Mouse (Mus musculus) myocyte (in vitro differentiated cells): ENCODE measurements around the gene Mtfr2.

Experiments
- E2F4 ChIP-seq: IDR thresholded peaks from one replicate; pipeline ENCODE4 v1.6.1; 2011; ENCODE audit warnings: mild to moderate bottlenecking, control low read depth, moderate library complexity; ENCODE audit not compliant: insufficient read depth
- MYOD1 ChIP-seq, 3 experiments: IDR thresholded peaks; one replicate each; pipeline ENCODE4 v1.6.1; 2011; ENCODE audit warnings: control low read depth in 2 of 3, low read depth in 2 of 3, mild to moderate bottlenecking in 2 of 3, moderate library complexity in 1 of 3; ENCODE audit not compliant: insufficient read length in 2 of 3, control insufficient read depth in 1 of 3
- MYOG ChIP-seq, 3 experiments: IDR thresholded peaks; one replicate each; pipeline ENCODE4 v1.6.1; 2011; ENCODE audit warnings: control low read depth in 2 of 3, low read depth in 2 of 3, mild to moderate bottlenecking in 2 of 3; ENCODE audit not compliant: insufficient read length in 2 of 3, control insufficient read depth in 1 of 3, insufficient read depth in 1 of 3
- POLR2A ChIP-seq: IDR thresholded peaks from one replicate; pipeline ENCODE4 v1.6.1; 2011; ENCODE audit warnings: low read depth, mild to moderate bottlenecking, control low read depth, moderate library complexity; ENCODE audit not compliant: insufficient read length
- SRF ChIP-seq: IDR thresholded peaks from one replicate; pipeline ENCODE4 v1.6.1; 2011; ENCODE audit warnings: low read depth; ENCODE audit not compliant: control insufficient read depth, insufficient read length
- TCF12 ChIP-seq: IDR thresholded peaks from one replicate; pipeline ENCODE4 v1.6.1; 2011; ENCODE audit warnings: mild to moderate bottlenecking, control low read depth; ENCODE audit not compliant: poor library complexity, insufficient read depth, severe bottlenecking

DNA sequence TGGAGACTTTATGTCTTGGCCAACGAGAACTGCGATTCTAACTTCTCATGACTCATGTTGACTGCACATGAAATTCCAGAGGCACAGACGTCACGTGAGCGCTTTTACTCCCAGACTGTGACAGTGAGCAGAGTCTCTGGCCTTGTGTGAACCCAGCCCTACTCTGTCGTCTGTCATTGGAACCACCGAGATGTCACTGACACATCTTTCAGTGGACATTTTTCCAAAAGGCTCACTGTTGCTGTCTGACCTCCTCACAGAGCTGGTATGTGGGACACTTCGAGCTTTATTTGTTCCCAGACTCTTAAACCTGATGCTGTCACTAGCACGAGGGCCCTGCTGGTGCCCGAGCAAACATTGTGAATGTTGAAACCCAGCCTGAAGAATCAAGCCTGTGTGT, 61.6 kb downstream of the Mtfr2 start:
- TF ChIP-seq E2F4: no peak
- no peak for TF ChIP-seq POLR2A
- no peak for TF ChIP-seq TCF12
- TF ChIP-seq MYOG (IDR thresholded peaks at IDR 0.05; ENCODE audit: control insufficient read depth in 1 of 3, insufficient read depth in 1 of 3, insufficient read length in 2 of 3, low read depth in 2 of 3): no peak
- no peak for TF ChIP-seq MYOD1 (IDR thresholded peaks at IDR 0.05; ENCODE audit: control insufficient read depth in 1 of 3, insufficient read length in 2 of 3, low read depth in 2 of 3)
- TF ChIP-seq SRF: no peak
